Mouse (Mus musculus) 416B (cell line): ENCODE data around the gene Peg12.

Experiments
- DNase-seq: peaks from one replicate; pipeline ENCODE4 v3.0.0; 2011; ENCODE audit warnings: low read depth

Peg12 gene

GRCm38 (mm10) chr7:62463878-62464755, at the start of gene Peg12:
Gene Peg12, minus strand, starts transcription at chr7:62464510.
- DNase-seq: peak; percentile 82

GRCm38 (mm10) chr7:62486139-62486538, 21.8 kb upstream of the Peg12 start:
- no peak for DNase-seq

GRCm38 (mm10) chr7:62463007-62463877, 1.1 kb downstream of the Peg12 start:
- peak; percentile 18 for DNase-seq

GRCm38 (mm10) chr7:62462229-62463006, 1.9 kb downstream of the Peg12 start:
- DNase-seq: no peak

- no peak for DNase-seq
Measured at GRCm38 (mm10) chr7:62452353-62452752, 12.0 kb downstream of the Peg12 start.

GRCm38 (mm10) chr7:62445431-62446165, 18.7 kb downstream of the Peg12 start:
- peak; percentile 4 for DNase-seq

- DNase-seq: peak; percentile 14
Measured at GRCm38 (mm10) chr7:62436394-62436793, 27.9 kb downstream of the Peg12 start.

GRCm38 (mm10) chr7:62433243-62433642, 31.1 kb downstream of the Peg12 start:
- DNase-seq: peak; percentile 45

- DNase-seq: peak; percentile 53
Measured at GRCm38 (mm10) chr7:62428337-62428736, 36.0 kb downstream of the Peg12 start.

GRCm38 (mm10) chr7:62423210-62423609, 41.1 kb downstream of the Peg12 start:
- no peak for DNase-seq

GRCm38 (mm10) chr7:62420566-62420965, 43.7 kb downstream of the Peg12 start:
- no peak for DNase-seq

GRCm38 (mm10) chr7:62419493-62420360, 44.6 kb downstream of the Peg12 start, which contains the start of gene Mkrn3:
Gene Mkrn3, minus strand, starts transcription at chr7:62420139.
- DNase-seq: peak; percentile 92

- DNase-seq: no peak
Measured at GRCm38 (mm10) chr7:62419105-62419492, 45.2 kb downstream of the Peg12 start.

GRCm38 (mm10) chr7:62418346-62418745, 46.0 kb downstream of the Peg12 start:
- DNase-seq: no peak

GRCm38 (mm10) chr7:62416173-62416572, 48.1 kb downstream of the Peg12 start:
- DNase-seq: no peak

- no peak for DNase-seq
Measured at GRCm38 (mm10) chr7:62415222-62415621, 49.1 kb downstream of the Peg12 start.
